Mouse (Mus musculus): Measurements from ENCODE around the gene Ndufaf8.

DNA sequence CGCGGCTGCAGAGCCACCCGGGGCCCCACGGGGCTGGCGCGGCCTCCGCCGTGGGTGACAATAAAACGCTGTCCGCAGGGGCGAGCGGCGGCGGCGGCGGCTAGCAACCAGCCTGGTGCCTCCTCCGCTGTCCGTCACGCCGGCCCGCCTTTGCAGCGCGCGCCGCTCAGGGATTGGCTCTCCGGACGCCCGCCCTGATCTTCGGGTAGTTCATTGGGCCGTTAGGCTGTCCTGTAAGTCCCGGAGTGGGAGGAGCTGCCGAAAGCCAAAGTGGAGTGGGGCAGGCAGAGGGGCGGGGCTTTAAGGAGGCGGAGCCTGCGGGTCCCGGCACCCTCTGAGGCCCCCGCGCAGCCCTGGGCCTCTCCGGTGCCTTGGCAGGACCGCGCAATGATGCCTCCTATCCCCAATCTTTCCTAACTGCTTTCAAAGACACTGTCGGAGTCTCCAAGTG is 12.0 kb upstream of the Ndufaf8 start, which contains the start of gene Cep131:
- TF ChIP-seq CTCF (IDR thresholded peaks at IDR 0.05; ENCODE audit: borderline replicate concordance, insufficient read depth, low read depth, low read length) = no peak
- peak; percentile 73 for TF ChIP-seq POLR2A (IDR thresholded peaks at IDR 0.05; ENCODE audit: borderline replicate concordance, insufficient read depth, low read length)
